Mouse (Mus musculus): ENCODE measurements around the gene Gcn1l1. TPM values are rescaled to one million over a fixed set of nuclear protein-coding genes. Genes with fewer than 3 reads are reported as not detected.

Gene Gcn1l1
- polyA plus RNA-seq, 1 experiment from 2014 or later, result 48.2 TPM

DNA sequence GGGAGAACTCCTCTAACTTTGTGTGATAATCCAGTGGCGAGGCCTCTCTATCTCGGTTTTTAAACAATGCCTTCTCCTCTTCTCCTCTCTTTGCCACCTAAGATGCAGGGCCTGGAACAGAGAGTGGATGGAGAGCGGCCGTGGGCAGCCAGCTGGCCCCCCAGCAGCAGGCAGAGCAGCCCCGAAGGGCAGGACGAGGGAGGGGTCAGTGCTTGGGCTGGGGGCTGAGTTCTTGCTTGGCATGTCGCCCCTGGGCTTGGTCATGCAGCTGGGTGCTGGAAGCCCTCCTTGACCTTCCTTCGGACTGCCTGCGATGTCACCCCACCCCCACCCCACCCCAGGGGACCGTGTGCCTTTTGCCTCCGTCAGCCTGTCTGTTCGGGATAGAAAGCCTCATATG is 13.7 kb upstream of the Gcn1l1 start:
- Histone ChIP-seq H3K4me1 (peaks cover 14% of the 10 kb centered on the region), H3K9me3 (no peaks in the 10 kb centered on the region), H3K4me3 (no peak overlapping the region), H3K36me3 (peaks cover 92% of the 10 kb centered on the region), H3K9ac (no peak overlapping the region), H3K4me2 (replicated peaks) (no peak overlapping the region), H3K27ac (no peak overlapping the region), H3K27me3 (no peaks in the 10 kb centered on the region)
- 81% methylated on average over 12 of the region's 12 CpGs for WGBS
- ATAC-seq (ENCODE audit: low FRiP score, low read depth), result no peak

DNA sequence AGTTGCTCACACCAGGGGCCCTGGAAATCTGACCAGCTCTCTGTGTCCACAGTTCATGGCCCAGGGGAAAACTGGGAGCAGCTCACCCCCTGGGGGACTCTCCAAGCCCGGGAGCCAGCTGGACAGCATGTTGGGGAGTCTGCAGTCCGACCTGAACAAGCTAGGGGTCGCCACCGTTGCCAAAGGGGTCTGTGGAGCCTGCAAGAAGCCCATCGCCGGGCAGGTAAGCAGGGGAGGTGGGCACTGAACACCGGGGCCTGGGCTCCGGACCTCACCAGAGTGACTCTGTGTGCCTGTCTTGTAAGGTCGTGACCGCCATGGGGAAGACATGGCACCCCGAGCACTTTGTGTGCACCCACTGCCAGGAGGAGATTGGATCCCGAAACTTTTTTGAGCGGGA is 13.3 kb upstream of the Gcn1l1 start:
- peaks cover 11% of the 10 kb centered on the region for H3K4me1 ChIP-seq
- ATAC-seq (ENCODE audit: low FRiP score, low read depth), result no peak
- H3K9ac ChIP-seq, result no peak overlapping the region
- no peak overlapping the region for H3K4me2 ChIP-seq (replicated peaks)
- H3K36me3 ChIP-seq, result peaks cover 87% of the 10 kb centered on the region
- 83% methylated on average over 13 of the region's 13 CpGs for WGBS
- no peak overlapping the region for H3K27ac ChIP-seq
- H3K9me3 ChIP-seq, result no peaks in the 10 kb centered on the region
- H3K27me3 ChIP-seq, result no peaks in the 10 kb centered on the region
- H3K4me3 ChIP-seq, result no peak overlapping the region

DNA sequence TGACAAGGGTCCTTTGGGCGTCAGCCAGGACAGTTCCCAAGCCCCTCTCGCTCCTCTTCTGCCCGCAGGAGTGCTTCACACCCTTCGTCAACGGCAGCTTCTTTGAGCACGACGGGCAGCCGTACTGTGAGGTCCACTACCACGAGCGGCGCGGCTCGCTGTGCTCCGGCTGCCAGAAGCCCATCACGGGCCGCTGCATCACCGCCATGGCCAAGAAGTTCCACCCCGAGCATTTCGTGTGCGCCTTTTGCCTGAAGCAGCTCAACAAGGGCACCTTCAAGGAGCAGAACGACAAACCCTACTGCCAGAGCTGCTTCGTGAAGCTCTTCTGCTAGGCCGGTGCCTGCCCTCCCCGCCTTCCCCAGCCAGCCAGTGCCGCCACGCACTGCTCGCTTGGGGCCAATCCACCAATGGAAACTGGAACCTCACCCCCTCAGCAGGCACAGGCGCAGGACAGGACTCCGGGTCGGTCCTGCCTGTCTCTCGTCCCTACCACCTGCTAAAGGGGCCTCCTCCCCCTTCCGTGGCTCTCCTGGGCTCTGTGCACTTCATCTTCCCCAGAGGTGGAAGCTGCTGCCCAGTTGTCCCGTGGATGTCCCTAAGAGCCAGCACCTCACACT is 11.1 kb upstream of the Gcn1l1 start:
- ATAC-seq (ENCODE audit: low FRiP score, low read depth), result no peak
- Histone ChIP-seq H3K9me3 (no peaks in the 10 kb centered on the region), H3K27ac (no peak overlapping the region), H3K4me3 (no peak overlapping the region), H3K36me3 (peaks cover 66% of the 10 kb centered on the region), H3K4me2 (replicated peaks) (no peak overlapping the region), H3K4me1 (peaks cover 10% of the 10 kb centered on the region), H3K27me3 (no peaks in the 10 kb centered on the region), H3K9ac (no peak overlapping the region)
- WGBS, result 91% methylated on average over 33 of the region's 33 CpGs

DNA sequence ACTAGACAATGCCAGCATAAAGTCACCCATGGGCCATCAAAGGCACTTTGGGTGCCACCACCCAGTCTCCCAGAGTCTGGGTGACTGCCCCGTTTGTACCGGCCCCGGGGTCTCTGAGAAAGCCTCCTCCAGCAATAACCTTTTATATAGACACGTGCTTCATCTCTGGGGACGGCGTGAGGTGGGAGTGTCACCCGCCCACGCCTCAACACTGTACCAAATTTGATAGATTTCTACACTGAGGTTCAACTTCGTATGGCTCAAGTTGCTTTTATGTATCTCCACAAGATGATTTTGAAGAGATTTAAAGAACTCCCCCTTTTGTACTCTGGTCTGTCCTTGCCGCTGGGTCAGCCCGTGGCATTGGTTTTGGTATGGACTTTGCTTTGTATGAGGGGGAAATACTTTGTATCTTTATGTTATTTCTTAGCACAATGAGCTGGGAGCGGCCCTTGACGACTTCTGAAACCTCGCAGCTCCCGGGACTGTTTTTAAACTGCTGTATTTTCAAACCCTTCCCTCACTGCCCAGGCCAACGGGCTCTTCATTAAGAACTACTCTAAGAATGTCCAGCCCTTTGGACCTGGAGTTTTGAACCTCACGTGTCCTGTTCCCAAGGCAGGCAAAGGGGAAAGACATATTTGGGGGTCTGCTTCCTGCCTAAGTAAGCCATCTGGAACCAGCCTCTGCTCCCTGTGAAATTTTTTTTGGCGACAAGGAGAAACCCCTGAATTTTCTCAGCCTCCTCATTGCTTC is 10.3 kb upstream of the Gcn1l1 start:
- H3K4me3 ChIP-seq, result no peak overlapping the region
- H3K27me3 ChIP-seq, result no peaks in the 10 kb centered on the region
- H3K9me3 ChIP-seq, result no peaks in the 10 kb centered on the region
- H3K4me2 ChIP-seq (replicated peaks), result no peak overlapping the region
- ATAC-seq (ENCODE audit: low FRiP score, low read depth), result no peak
- H3K27ac ChIP-seq, result peak overlapping the region; percentile 10; the same call in 1 of the 2 replicates
- WGBS, result 90% methylated on average over 18 of the region's 18 CpGs
- H3K4me1 ChIP-seq, result peaks cover 10% of the 10 kb centered on the region
- no peak overlapping the region for H3K9ac ChIP-seq
- H3K36me3 ChIP-seq, result peaks cover 58% of the 10 kb centered on the region

DNA sequence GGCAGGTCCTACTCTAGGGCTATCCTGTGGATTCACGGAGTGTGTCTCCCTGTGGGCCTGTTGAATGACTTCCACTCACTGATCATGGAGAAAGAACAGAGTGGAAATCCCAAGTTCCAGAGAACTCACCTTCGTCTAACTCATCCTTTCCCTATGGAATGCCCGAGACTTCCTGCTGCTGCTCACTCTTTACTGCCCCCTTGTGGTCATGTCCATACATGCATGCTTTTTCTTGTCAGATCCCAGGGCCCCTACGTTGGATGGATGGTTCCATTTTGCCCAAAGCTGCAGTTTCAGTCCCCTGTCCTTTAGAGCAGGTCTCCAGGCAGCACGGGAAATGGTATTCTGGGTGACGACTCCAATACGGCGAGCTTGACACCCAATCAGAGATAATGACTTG is 8.8 kb upstream of the Gcn1l1 start:
- no peaks in the 10 kb centered on the region for H3K27me3 ChIP-seq
- H3K9me3 ChIP-seq, result no peaks in the 10 kb centered on the region
- H3K4me1 ChIP-seq, result peaks cover 22% of the 10 kb centered on the region
- no peak overlapping the region for H3K4me2 ChIP-seq (replicated peaks)
- no peak overlapping the region; the same call in 1 of the 2 replicates for H3K27ac ChIP-seq
- no peak for ATAC-seq (ENCODE audit: low FRiP score, low read depth)
- H3K9ac ChIP-seq, result no peak overlapping the region
- WGBS, result 12% methylated on average over 8 of the region's 8 CpGs
- peaks cover 53% of the 10 kb centered on the region for H3K36me3 ChIP-seq
- H3K4me3 ChIP-seq, result no peak overlapping the region

DNA sequence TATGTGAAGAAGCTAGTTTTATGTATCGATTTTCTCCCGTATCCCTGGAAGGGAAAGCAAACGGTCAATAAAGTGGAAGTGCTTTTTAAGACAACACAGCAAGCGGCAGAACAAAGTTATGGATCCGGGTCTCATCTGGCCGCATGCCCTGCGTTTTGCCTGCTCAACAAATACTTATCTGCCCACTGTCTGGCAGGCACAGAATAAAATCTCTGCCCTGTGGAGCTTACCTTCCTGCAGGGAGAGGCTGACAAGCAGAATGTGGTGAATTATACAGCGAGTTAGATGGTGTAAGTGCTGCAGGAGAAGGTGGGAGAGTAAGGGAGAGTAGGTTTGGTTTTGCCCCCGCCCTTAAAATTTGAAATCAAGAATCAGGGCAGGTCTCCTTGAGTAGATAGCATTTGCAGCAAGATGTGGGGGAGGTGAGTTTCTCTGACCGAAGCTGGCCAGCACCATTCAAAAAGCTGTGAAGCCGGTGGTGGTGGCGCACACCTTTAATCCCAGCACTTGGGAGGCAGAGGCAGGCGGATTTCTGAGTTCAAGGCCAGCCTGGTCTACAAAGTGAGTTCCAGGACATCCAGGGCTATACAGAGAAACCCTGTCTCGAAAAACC is 6.8 kb upstream of the Gcn1l1 start:
- 92% methylated on average over 14 of the region's 14 CpGs for WGBS
- H3K4me3 ChIP-seq, result no peak overlapping the region
- no peak overlapping the region for H3K9ac ChIP-seq
- no peak overlapping the region for H3K27ac ChIP-seq
- no peaks in the 10 kb centered on the region for H3K9me3 ChIP-seq
- no peaks in the 10 kb centered on the region for H3K27me3 ChIP-seq
- peaks cover 53% of the 10 kb centered on the region for H3K36me3 ChIP-seq
- no peak for ATAC-seq (ENCODE audit: low FRiP score, low read depth)
- no peak overlapping the region for H3K4me2 ChIP-seq (replicated peaks)
- H3K4me1 ChIP-seq, result peaks cover 33% of the 10 kb centered on the region

DNA sequence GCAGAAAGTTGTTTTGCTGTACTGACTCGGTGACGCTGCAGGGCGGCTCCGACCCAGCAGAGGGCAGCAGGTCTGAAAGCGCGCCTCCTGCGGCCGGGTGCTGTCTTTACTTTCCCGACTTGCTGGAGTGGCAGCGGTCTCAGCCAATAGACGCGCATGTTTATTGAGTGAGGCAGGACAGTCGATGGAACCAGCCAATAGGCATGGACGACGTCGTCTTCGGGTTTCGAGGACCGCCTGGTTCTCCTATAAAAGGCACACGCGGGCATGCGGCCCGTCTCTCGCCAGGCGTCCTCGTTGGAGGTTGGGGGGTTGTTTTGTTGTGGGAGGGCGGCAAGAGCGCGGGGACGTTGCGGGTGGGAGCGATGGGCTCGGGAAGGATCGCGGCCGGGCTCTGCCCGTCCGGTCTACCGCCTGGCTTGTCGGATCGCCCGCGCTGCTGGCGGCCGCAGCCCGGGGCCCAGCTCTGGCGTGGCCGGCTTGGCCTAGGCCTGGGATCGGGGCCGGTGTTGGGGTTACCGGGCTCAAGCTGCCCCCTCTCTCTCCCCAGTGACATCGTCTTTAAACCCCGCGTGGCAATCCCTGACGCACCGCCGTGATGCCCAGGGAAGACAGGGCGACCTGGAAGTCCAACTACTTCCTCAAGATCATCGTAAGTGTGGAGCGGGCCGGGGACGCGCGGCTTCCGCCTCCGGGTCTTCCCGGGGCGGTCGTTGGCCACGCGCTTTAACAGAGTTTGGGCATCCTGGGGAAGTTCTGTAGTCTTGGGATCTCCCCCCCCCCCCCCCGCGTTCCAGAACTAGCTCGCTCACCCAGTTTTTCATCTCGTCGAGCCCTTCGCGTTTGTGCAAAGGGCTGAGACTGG is 5.6 kb upstream of the Gcn1l1 start, which contains the start of gene Rplp0:
Rplp0 (plus strand) TSS at position 231 of the 865 bp plus-strand sequence.
- peaks cover 39% of the 10 kb centered on the region for H3K4me1 ChIP-seq
- under 1% methylated on average over 78 of the region's 78 CpGs for WGBS
- peaks cover 51% of the 10 kb centered on the region for H3K36me3 ChIP-seq
- H3K4me2 ChIP-seq (replicated peaks), result peak within 1 kb of the TSS; percentile 90
- peak within 1 kb of the TSS; percentile 74; the same call in 1 of the 2 replicates for H3K27ac ChIP-seq
- peak within 1 kb of the TSS; percentile 77 for H3K4me3 ChIP-seq
- peak; percentile 99 for ATAC-seq (ENCODE audit: low FRiP score, low read depth)
- no peaks in the 10 kb centered on the region for H3K27me3 ChIP-seq
- H3K9me3 ChIP-seq, result no peaks in the 10 kb centered on the region
- peak within 1 kb of the TSS; percentile 95 for H3K9ac ChIP-seq

DNA sequence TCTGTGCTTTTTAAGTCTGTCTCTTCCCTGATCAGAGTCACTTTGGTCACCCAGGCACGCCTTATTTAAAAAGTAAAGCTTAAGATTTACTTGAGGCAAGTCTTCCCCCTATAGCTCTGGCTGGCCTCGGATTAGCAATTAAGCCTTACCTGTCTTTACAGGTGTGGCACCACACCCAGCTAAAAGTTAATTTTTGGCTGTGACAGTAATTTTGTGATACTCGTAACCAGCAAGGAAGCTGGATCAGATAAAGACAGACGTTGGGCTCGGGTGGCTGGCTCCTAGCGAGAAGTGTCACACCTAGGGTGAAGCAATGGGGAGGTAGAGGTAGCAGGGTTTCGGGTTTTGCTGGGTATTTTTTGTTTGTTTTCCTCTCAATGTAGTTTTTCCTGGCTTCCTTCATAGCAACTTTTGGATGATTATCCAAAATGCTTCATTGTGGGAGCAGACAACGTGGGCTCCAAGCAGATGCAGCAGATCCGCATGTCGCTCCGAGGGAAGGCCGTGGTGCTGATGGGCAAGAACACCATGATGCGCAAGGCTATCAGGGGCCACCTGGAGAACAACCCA is 4.6 kb upstream of the Gcn1l1 start:
- 37% methylated on average over 13 of the region's 13 CpGs for WGBS
- peaks cover 44% of the 10 kb centered on the region for H3K4me1 ChIP-seq
- no peak for ATAC-seq (ENCODE audit: low FRiP score, low read depth)
- no peak overlapping the region for H3K27ac ChIP-seq
- H3K4me2 ChIP-seq (replicated peaks), result peak overlapping the region; percentile 90
- no peaks in the 10 kb centered on the region for H3K9me3 ChIP-seq
- H3K9ac ChIP-seq, result peak overlapping the region; percentile 95
- H3K36me3 ChIP-seq, result peaks cover 42% of the 10 kb centered on the region
- peak overlapping the region; percentile 77 for H3K4me3 ChIP-seq
- H3K27me3 ChIP-seq, result no peaks in the 10 kb centered on the region

DNA sequence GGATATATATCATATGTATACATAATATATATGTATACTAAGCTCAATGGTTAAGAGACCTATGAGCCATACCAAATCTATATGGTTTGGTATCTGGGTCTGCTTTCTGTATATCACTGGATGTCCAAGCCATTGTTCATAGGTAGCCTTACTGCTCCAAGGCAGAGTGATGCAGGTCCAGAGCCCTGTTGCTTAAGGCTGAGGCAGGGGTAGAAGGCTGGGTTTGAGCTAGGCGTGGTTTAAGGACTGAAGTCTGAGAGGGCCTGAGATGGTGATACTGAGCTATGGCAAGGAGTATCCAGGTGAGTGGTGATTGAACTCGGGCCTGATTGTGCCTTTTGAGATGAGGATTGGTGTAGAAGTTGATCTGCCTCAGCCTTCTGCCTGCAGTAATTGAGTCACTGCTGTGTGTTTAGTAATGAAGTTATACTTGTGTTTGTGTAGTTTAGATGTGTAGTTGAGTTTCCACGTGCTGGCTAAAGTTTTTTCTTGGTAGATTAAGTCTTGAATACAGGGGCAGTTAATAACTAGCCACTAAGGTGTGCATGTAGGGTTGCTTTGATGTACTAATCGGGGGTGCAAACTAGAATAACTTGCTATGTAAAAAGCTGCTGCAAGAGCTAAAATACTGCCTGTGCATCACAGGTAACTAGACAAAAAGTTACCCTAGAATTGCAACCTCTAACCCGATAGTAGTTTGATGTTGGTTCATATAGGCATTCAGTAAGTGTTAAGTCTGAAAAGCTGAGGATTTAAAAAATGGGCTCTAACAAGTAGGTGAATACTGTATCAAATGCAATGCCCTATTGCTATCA is 1.1 kb upstream of the Gcn1l1 start:
- Histone ChIP-seq H3K9me3 (no peaks in the 10 kb centered on the region), H3K27me3 (no peaks in the 10 kb centered on the region), H3K4me2 (replicated peaks) (peak overlapping the region; percentile 87), H3K36me3 (peaks cover 40% of the 10 kb centered on the region), H3K4me1 (peaks cover 52% of the 10 kb centered on the region), H3K4me3 (peak overlapping the region; percentile 98), H3K9ac (peak overlapping the region; percentile 94; the same call in 1 of the 2 replicates), H3K27ac (peak overlapping the region; percentile 69; the same call in 1 of the 2 replicates)
- no peak for ATAC-seq (ENCODE audit: low FRiP score, low read depth)
- 39% methylated on average over 5 of the region's 5 CpGs for WGBS

DNA sequence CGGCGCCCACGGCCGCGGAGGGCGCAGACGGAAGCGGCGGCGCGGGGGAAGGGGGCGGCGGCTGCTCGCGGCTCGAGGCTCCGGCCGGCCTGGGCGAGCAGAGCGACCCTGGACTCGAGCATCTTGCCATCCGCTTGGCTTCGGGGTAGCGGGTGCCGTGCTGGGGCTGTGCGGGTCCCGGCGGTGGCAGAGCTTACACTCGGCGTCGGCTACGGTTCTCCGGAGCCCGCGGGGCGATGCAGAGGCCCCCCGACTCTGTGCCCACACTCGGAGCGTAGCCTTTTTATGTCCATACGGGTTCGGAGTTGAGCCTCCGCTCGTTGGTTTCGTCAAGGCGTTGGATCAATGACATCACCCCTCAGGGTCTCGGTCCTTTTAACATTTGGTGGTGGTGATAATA is 349 bp downstream of the Gcn1l1 start:
- peak; percentile 19; the same call in 1 of the 2 replicates for ATAC-seq (ENCODE audit: low FRiP score, low read depth)
- Histone ChIP-seq H3K4me1 (peaks cover 54% of the 10 kb centered on the region), H3K27me3 (no peaks in the 10 kb centered on the region), H3K4me2 (replicated peaks) (peak overlapping the region; percentile 87), H3K4me3 (peak overlapping the region; percentile 98), H3K9ac (peak overlapping the region; percentile 94), H3K9me3 (no peaks in the 10 kb centered on the region), H3K27ac (peak overlapping the region; percentile 69; the same call in 1 of the 2 replicates), H3K36me3 (peaks cover 43% of the 10 kb centered on the region)
- under 1% methylated on average over 45 of the region's 46 CpGs for WGBS

DNA sequence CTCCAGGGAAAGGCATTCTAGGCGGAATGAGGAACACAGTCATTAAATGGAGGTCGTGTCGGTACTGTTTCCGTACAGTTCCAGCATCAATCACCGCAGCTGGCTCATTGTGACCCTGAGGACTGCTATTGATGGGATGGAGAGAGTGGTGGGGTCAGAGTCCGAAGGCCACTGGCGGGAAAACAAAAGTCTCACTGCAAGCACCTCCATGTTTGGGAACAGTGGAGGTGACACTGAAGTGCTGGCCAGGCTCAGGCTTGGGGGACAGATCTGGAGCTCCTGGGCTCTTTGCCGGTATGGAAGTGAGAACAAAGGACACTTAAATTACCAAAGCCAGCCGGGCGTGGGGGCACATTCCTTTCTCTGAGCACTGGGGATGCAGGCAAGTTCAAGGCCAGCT is 3.6 kb downstream of the Gcn1l1 start:
- H3K27ac ChIP-seq, result no peak overlapping the region
- H3K4me1 ChIP-seq, result peaks cover 37% of the 10 kb centered on the region
- no peaks in the 10 kb centered on the region for H3K9me3 ChIP-seq
- WGBS, result 68% methylated on average over 10 of the region's 10 CpGs
- H3K27me3 ChIP-seq, result no peaks in the 10 kb centered on the region
- no peak for ATAC-seq (ENCODE audit: low FRiP score, low read depth)
- no peak overlapping the region for H3K4me3 ChIP-seq
- peaks cover 36% of the 10 kb centered on the region for H3K36me3 ChIP-seq
- H3K4me2 ChIP-seq (replicated peaks), result no peak overlapping the region
- 0 out of 2 replicates have a peak overlapping the region, but pooled peaks have one; percentile 13 for H3K9ac ChIP-seq
